Mouse (Mus musculus): ENCODE measurements around the gene Mfsd2a.

- TF ChIP-seq EP300 (IDR thresholded peaks at IDR 0.05; ENCODE audit: insufficient read depth, low read depth, low read length): no peak
- no peak for TF ChIP-seq CTCF (IDR thresholded peaks at IDR 0.05; ENCODE audit: low read depth, low read length)
These were observed 21.8 kb downstream of the Mfsd2a start for GRCm38 (mm10) chr4:122939048-122939796.

Measured in ES-Bruce4 (cell line).